Mouse (Mus musculus) liver, embryonic 11.5 days (tissue): ENCODE data around the gene Itgb2. TPM values are rescaled to one million over a fixed set of nuclear protein-coding genes. Genes with fewer than 3 reads are reported as not detected.

Experiments
- ATAC-seq: fragments of 200-750 bp; cut with Nextera tagmentation; replicated peaks from 2 replicates; pipeline ENCODE4 v1.8.0; 2017; ENCODE audit warnings: moderate number of reproducible peaks, mild to moderate bottlenecking, moderate TSS enrichment, moderate library complexity; ENCODE audit not compliant: low FRiP score
- DNase-seq: peaks from one replicate; pipeline ENCODE4 v3.0.0-alpha.2; 2017; ENCODE audit warnings: low spot score
- H3K27ac ChIP-seq: fragments of 300-500 bp; sonication (generic); 2 replicates; pipeline ENCODE4 v1.5.1; 2014; ENCODE audit warnings: mild to moderate bottlenecking, low read depth, low read length, control low read depth
- H3K27me3 ChIP-seq: fragments of 300-500 bp; sonication (generic); replicated peaks from 2 replicates; pipeline ENCODE4 v1.6.1; 2014; ENCODE audit warnings: low read length, mixed read lengths; ENCODE audit not compliant: control insufficient read depth, insufficient read depth
- H3K36me3 ChIP-seq: fragments of 300-500 bp; sonication (generic); 2 replicates; pipeline ENCODE4 v1.6.1; 2014; ENCODE audit warnings: mild to moderate bottlenecking, low read length, moderate library complexity, mixed read lengths; ENCODE audit not compliant: control insufficient read depth, insufficient read depth
- H3K4me1 ChIP-seq: fragments of 300-500 bp; sonication (generic); replicated peaks from 2 replicates; pipeline ENCODE4 v1.6.1; 2014; ENCODE audit warnings: low read length, mixed read lengths; ENCODE audit not compliant: control insufficient read depth, insufficient read depth
- H3K4me2 ChIP-seq: fragments of 300-500 bp; sonication (generic); 2 replicates; pipeline ENCODE4 v1.6.1; 2014; ENCODE audit warnings: mild to moderate bottlenecking, control low read depth, moderate library complexity
- H3K4me3 ChIP-seq: fragments of 300-500 bp; sonication (generic); 2 replicates; pipeline ENCODE4 v1.5.1; 2014; ENCODE audit warnings: low read depth, low read length, control low read depth
- H3K9ac ChIP-seq: fragments of 300-500 bp; sonication (generic); 2 replicates; pipeline ENCODE4 v1.6.1; 2014; ENCODE audit warnings: low read depth, low read length, control low read depth
- H3K9me3 ChIP-seq: fragments of 300-500 bp; sonication (generic); 2 replicates; pipeline ENCODE4 v1.6.1; 2016; ENCODE audit warnings: low read length, inconsistent platforms, mixed read lengths; ENCODE audit not compliant: control insufficient read depth
- WGBS: fragments of 180-500 bp; shearing (Covaris S2); extraction: QIAGEN DNeasy Blood & Tissue Kit; methylation state at CpG from one replicate; pipeline ENCODE4 v1.1.7; 2014; 5-methylcytosine and 5-hydroxymethylcytosine counted together
- polyA plus RNA-seq: library from polyadenylated mRNA; unstranded; fragments of >200 nt; fragmentation: Nextera tagmentation; extraction: Ambion mirVana; gene quantifications from 2 replicates; pipeline ENCODE4 v1.2.1, GENCODE M21; 2014

The Itgb2 gene
- polyA plus RNA-seq, 1 experiment from 2014 or later: 18.6 TPM

DNA sequence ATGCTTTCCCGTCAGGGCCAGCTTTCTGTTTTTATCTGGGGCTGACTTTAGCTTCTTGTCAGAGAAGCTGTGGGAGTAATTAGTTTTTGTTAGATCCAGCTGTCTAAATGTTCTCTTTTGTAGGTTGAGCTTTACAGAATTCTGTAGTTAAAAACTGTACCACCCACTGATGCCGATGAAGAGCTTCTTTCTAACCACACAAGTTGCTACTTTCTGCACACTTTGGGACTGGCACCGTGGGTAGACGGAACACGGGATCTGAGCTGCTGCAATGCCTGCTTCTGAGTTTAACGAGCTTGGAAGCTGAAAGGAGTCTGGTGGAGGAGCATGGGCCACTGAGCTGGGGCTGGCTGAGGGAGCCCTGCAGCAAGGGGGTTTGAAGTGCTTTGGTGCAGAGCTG, 61.5 kb downstream of the Itgb2 start:
- no peak overlapping the region for H3K27ac ChIP-seq
- H3K4me1 ChIP-seq: peaks cover 37% of the 10 kb centered on the region
- 86% methylated on average over 6 of the region's 6 CpGs for WGBS

DNA sequence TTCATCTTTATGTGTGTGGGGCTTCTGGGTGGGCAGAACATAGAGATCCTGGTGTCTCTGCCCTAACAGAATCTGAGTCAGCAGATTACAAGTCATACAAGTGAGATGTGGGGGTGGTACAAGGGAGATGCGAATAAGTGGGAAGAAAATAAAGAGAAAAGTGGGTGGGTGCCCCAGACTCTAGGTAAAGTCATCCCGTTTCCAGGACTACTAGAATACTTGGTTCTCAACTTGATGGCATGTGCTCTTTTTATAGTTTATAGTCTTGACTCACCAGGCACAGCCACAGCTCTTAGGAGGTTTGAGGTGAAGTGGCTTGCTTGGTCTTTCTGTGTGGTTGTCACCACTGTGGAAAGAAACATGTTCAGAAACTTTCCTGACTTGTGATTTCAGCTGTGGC, 66.0 kb downstream of the Itgb2 start:
- Histone ChIP-seq H3K9ac (no peak overlapping the region), H3K27me3 (no peaks in the 10 kb centered on the region), H3K36me3 (peaks cover 45% of the 10 kb centered on the region), H3K9me3 (no peaks in the 10 kb centered on the region), H3K4me3 (no peak overlapping the region), H3K4me2 (no peak overlapping the region), H3K27ac (no peak overlapping the region), H3K4me1 (0 out of 2 replicates have a peak, but pooled peaks cover under 1% of the 10 kb centered on the region)
- no peak for ATAC-seq
- 84% methylated on average over 2 of the region's 2 CpGs for WGBS
- no peak for DNase-seq

More for the DNA sequence above, 61.5 kb downstream of the Itgb2 start:
- Histone ChIP-seq H3K9me3 (no peaks in the 10 kb centered on the region), H3K4me3 (no peak overlapping the region), H3K36me3 (peaks cover 46% of the 10 kb centered on the region), H3K27me3 (no peaks in the 10 kb centered on the region), H3K9ac (no peak overlapping the region), H3K4me2 (no peak overlapping the region)
- ATAC-seq (no peak), DNase-seq (no peak)

DNA sequence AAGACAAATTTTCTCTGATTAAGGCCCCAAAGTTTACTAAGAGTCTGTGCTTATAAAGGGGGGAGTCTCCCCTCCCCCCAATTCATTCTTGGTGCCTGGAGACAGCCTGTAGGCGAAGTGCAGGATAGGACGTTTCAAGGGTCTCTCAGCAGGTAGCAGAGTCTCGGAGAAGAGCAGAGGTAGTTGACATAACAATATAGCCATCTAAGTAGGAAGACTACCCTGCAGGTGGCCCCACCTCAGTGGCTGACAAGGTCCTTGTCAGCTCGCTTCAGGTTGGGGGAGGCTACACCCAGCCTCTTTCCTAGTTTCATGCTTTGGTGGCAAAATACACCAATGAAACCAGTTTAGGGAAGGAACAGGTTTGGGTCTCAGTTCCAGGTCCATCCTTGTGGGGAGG, 73.0 kb downstream of the Itgb2 start:
- Histone ChIP-seq H3K4me2 (no peak overlapping the region), H3K9ac (no peak overlapping the region), H3K36me3 (peaks cover 6% of the 10 kb centered on the region), H3K27ac (no peak overlapping the region), H3K4me3 (no peak overlapping the region), H3K9me3 (no peaks in the 10 kb centered on the region), H3K4me1 (peaks cover 10% of the 10 kb centered on the region), H3K27me3 (no peaks in the 10 kb centered on the region)
- ATAC-seq (no peak), DNase-seq (no peak)
- WGBS: 64% methylated on average over 4 of the region's 4 CpGs

DNA sequence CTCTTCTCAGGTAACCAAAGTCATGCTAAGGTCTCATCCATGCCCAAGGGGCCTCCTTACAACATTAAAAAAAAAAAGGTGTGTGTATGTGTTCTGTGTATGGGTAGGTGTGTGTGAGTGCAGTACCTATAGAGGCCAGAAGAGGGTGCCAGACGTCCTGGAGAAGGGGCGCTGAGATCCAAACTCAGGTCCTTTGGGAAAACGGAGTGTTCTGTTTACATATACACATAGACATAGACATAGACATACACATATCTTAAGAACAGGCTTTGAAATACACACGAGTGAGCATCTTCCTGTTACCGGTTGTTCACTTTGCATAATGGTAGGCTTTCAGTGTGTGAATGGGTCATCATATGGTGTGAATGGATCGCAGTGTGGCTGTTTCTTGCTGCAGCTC, 74.1 kb downstream of the Itgb2 start:
- H3K4me2 ChIP-seq: no peak overlapping the region
- peaks cover 10% of the 10 kb centered on the region for H3K4me1 ChIP-seq
- ATAC-seq (no peak), DNase-seq (no peak)
- 89% methylated on average over 6 of the region's 6 CpGs for WGBS
- H3K9me3 ChIP-seq: no peaks in the 10 kb centered on the region
- H3K27me3 ChIP-seq: no peaks in the 10 kb centered on the region
- no peak overlapping the region for H3K9ac ChIP-seq
- H3K36me3 ChIP-seq: peaks cover 6% of the 10 kb centered on the region; the same call in 1 of the 2 replicates
- no peak overlapping the region for H3K27ac ChIP-seq
- no peak overlapping the region for H3K4me3 ChIP-seq

DNA sequence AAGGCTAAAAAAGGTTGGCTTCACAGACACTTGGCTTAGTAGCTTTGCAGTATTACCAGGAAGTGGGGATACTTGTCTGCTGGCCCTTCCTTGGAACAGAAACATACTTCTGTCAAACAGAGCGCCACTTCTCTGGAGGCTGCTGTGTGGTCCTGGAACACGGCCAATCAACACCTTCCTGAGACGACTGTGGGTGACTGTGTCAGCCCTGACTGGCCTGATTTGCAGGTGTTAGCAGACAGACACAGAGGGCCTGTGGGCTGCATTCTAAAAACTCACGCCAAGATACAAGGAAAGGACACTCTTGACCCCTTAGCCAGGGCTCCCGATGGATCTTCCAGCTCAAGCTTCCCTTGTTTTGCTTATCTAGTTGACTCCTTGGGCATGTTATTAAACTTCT, 74.9 kb downstream of the Itgb2 start:
- no peaks in the 10 kb centered on the region for H3K27me3 ChIP-seq
- H3K27ac ChIP-seq: 0 out of 2 replicates have a peak overlapping the region, but pooled peaks have one; percentile 10
- no peak overlapping the region for H3K4me3 ChIP-seq
- WGBS: 85% methylated on average over 5 of the region's 5 CpGs
- DNase-seq: no peak
- H3K9me3 ChIP-seq: no peaks in the 10 kb centered on the region
- no peak for ATAC-seq
- no peak overlapping the region for H3K4me2 ChIP-seq
- H3K4me1 ChIP-seq: peaks cover 10% of the 10 kb centered on the region
- peaks cover 10% of the 10 kb centered on the region; the same call in 1 of the 2 replicates for H3K36me3 ChIP-seq
- H3K9ac ChIP-seq: no peak overlapping the region

DNA sequence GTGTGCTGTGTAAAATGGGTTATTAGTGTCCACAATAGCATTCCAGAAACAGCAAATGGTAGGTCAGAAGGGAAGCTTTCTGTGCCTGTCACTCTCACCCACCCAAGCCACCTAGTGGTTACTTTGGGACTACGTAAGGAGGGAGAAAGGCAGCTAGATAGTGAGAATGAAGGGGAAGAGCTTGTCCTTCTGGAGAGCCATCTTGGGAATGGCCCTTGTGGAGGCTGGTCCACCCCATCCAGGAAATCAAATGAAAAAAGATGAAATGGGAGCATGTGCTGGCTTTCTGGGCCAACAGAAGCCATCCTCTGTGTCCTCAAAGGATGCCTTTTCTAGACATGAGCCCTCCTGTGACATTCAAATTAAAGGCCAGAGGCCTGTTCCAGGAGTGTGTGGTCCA, 75.3 kb downstream of the Itgb2 start:
- peaks cover 10% of the 10 kb centered on the region for H3K4me1 ChIP-seq
- H3K9ac ChIP-seq: peak overlapping the region; percentile 94
- no peaks in the 10 kb centered on the region for H3K9me3 ChIP-seq
- peak overlapping the region; percentile 85 for H3K4me3 ChIP-seq
- no peak for DNase-seq
- peak overlapping the region; percentile 98 for H3K27ac ChIP-seq
- H3K27me3 ChIP-seq: no peaks in the 10 kb centered on the region
- peak overlapping the region; percentile 97 for H3K4me2 ChIP-seq
- 48% methylated on average over 1 of the region's 1 CpGs for WGBS
- peaks cover 12% of the 10 kb centered on the region; the same call in 1 of the 2 replicates for H3K36me3 ChIP-seq
- peak; percentile 30; the same call in 1 of the 2 replicates for ATAC-seq

DNA sequence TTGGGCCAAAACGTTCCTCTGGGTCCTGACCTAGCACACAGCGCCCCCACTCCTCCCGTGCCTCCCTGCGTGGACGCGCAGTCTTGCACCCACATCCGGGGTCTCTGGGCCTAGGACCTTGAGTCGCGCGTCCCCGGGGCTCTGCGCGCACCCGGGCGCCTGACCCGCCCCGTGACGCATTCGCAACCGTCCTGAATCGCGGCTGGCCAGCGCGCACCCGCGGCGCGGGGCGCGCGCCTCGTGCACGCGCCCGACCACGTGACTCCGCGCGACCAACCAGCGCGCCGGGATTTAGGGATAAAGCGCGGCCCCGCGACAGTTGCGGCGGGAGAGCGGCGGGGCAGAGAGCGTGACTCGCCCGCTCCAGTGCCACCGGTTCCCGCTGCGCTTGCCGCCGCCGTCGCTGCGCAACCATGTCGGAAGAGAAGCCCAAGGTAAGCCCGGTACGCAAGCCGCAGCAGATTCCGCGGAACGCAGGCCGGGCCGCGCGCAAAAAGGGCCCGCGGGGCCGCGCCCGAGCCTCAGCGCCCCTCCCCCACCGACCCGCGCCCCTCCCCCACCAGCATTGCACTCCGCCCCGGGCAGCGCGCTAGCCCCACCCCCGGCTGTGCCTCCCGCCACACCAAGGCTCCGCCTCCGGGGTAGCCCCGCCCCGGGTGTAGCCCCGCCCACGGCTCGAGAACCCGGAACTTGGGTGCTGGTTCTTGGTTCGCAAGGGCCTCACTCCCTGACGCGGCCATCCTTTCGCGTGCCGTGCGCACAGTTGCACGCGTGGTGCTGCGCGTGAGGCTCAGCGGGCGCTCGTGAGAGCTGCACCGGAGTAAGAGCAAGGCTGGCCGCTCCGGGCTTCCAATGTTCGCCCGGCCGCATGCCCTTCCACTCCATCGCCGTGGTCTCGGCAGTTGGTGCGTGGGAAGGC, 76.1 kb downstream of the Itgb2 start, which contains the start of the genes Sumo3 and Gm49325:
Gene Sumo3, plus strand, starts transcription at position 190 of the 919 bp plus-strand sequence.
Gene Gm49325, plus strand, starts transcription at position 290 of the 919 bp plus-strand sequence.
- Histone ChIP-seq H3K4me1 (peaks cover 13% of the 10 kb centered on the region), H3K9me3 (no peaks in the 10 kb centered on the region), H3K4me3 (peak within 1 kb of the TSS; percentile 85), H3K27me3 (no peaks in the 10 kb centered on the region), H3K36me3 (peaks cover 20% of the 10 kb centered on the region), H3K27ac (peak within 1 kb of the TSS; percentile 98), H3K9ac (peak within 1 kb of the TSS; percentile 94), H3K4me2 (peak within 1 kb of the TSS; percentile 97)
- DNase-seq (peak; percentile 99), ATAC-seq (peak; percentile 87)
- under 1% methylated on average over 119 of the region's 119 CpGs for whole genome bisulfite sequencing

DNA sequence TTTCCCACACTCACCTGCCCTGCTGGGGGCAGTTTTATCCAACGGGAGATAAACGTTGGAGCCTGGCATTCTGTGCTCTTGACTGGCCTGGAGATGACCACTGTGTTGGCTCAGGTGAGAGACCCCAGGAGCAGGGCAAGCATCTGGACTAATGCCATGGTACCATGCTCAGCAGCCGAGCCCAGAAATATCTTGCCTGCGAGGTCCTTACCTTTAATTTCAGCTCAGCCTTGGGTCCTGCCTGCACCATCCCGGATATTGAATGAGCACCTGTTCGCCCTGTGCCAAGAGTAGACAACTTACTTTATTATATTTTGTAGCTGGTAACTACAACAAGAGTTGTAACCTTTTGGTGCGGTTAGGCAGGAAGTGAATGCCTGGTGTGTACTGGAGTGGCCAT, 76.8 kb downstream of the Itgb2 start:
- H3K4me1 ChIP-seq: peaks cover 13% of the 10 kb centered on the region
- ATAC-seq: peak; percentile 21
- H3K36me3 ChIP-seq: peaks cover 24% of the 10 kb centered on the region
- H3K27me3 ChIP-seq: no peaks in the 10 kb centered on the region
- H3K9me3 ChIP-seq: no peaks in the 10 kb centered on the region
- 22% methylated on average over 7 of the region's 7 CpGs for WGBS
- peak overlapping the region; percentile 85 for H3K4me3 ChIP-seq
- peak overlapping the region; percentile 97 for H3K4me2 ChIP-seq
- peak overlapping the region; percentile 94 for H3K9ac ChIP-seq
- DNase-seq: no peak
- peak overlapping the region; percentile 98 for H3K27ac ChIP-seq
